Mouse (Mus musculus): Measurements from ENCODE around the gene Herc2.

- TF ChIP-seq CTCF (IDR thresholded peaks at IDR 0.05; ENCODE audit: extremely low read depth, insufficient read depth, insufficient read length, insufficient replicate concordance) (no peak), POLR2A (IDR thresholded peaks at IDR 0.05; ENCODE audit: low read depth, low read length) (no peak)
Measured at GRCm38 (mm10) chr7:56129577-56129976, 79.6 kb downstream of the Herc2 start.

All from spleen, adult 2 months (tissue).